In the genomic region with DNA sequence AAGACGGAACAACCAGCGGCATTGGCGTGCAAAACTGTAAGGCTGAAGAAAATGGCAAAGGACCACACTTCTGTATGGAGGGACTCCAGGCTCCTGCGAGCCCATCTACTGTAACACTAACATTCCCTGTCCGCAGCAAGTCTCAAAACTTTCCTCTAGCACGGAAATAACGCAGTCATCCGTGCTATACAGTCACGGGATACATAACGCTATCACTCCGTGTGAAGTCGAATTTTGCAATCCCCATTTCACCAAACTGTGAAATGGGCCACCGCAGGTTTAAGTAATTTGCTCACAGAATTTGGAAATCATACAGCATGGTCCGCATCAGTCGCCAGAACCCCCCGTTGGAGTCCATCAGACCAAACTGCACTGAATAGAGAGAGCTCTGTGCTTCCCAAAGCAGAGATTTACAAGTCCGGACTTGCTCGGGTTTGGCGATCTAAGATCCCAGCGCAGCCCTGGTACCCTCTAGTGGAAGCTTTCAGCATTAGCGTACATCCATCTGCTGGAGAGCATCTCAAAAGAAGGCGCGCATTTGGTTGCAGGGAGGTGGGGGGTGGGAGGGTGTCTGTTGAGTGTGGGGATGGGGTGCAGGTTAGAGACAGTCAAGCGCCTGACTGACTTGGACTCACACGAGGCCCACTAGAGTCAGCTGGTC, we compare ENCODE assay signal across 8 mouse cellular contexts. TPM values are rescaled to one million over a fixed set of nuclear protein-coding genes. Genes with fewer than 3 reads are reported as not detected.
DNase-seq lines count a peak whose midpoint lies in the region; ATAC-seq and TF ChIP-seq lines count a peak whose summit lies in the region.

No protein-coding gene starts in this region.

- no peaks in the 10 kb centered on the region for H3K36me3 ChIP-seq in forebrain, postnatal 0 days (ENCODE audit: insufficient read depth)
- H3K36me3 ChIP-seq in lung, embryonic 15.5 days: no peaks in the 10 kb centered on the region

- no peak overlapping the region for H3K27ac ChIP-seq in forebrain, postnatal 0 days (ENCODE audit: low read depth, low read length)
- peak overlapping the region; percentile 85 for H3K27ac ChIP-seq in layer of hippocampus, adult 2 months
- H3K27ac ChIP-seq in lung, embryonic 15.5 days: peak overlapping the region; percentile 89
- H3K27ac ChIP-seq in olfactory bulb, adult 2 months (ENCODE audit: insufficient read depth, low read depth, low read length): peak overlapping the region; percentile 67

- WGBS in forebrain, postnatal 0 days: under 1% methylated on average over 25 of the region's 25 CpGs
- WGBS in lung, embryonic 15.5 days: under 1% methylated on average over 25 of the region's 25 CpGs
- WGBS in olfactory bulb, adult 2 months: 0% methylated on average over 25 of the region's 25 CpGs

- TF ChIP-seq POLR2A in olfactory bulb, adult 2 months (IDR thresholded peaks at IDR 0.05; ENCODE audit: insufficient read depth, low read depth, low read length): no peak

- peak; percentile 85; the same call in 1 of the 2 replicates for ATAC-seq in cerebellum, adult (ENCODE audit: insufficient number of reproducible peaks, low FRiP score, low TSS enrichment)
- peak; percentile 85 for ATAC-seq in forebrain, postnatal 0 days
- peak; percentile 80 for ATAC-seq in lung, embryonic 15.5 days (ENCODE audit: borderline replicate concordance, extremely low read depth, low FRiP score, low TSS enrichment)

- peak; percentile 98 for DNase-seq in ES-CJ7 (ENCODE audit: low read depth, low spot score)
- peak; percentile 86 for DNase-seq in forebrain, postnatal 0 days
- peak; percentile 83 for DNase-seq in heart, postnatal 4 days
- DNase-seq in layer of hippocampus, adult 2 months (ENCODE audit: low spot score in 2 of 2): peak; percentile 74 to 79
- peak; percentile 70 for DNase-seq in thymus, postnatal 14 days

- peak overlapping the region; percentile 45 for H3K9ac ChIP-seq in forebrain, postnatal 0 days
- peak overlapping the region; percentile 41 for H3K9ac ChIP-seq in lung, embryonic 15.5 days

- peak overlapping the region; percentile 37 for H3K4me3 ChIP-seq in forebrain, postnatal 0 days (ENCODE audit: low read depth, low read length)
- H3K4me3 ChIP-seq in layer of hippocampus, adult 2 months: peak overlapping the region; percentile 57
- peak overlapping the region; percentile 46 for H3K4me3 ChIP-seq in lung, embryonic 15.5 days
- peak overlapping the region; percentile 37 for H3K4me3 ChIP-seq in olfactory bulb, adult 2 months (ENCODE audit: insufficient read depth, low read depth, low read length)

- peak overlapping the region; percentile 64 for H3K4me2 ChIP-seq in forebrain, postnatal 0 days (ENCODE audit: low read depth)
- H3K4me2 ChIP-seq in lung, embryonic 15.5 days: peak overlapping the region; percentile 84

- H3K4me1 ChIP-seq in forebrain, postnatal 0 days (ENCODE audit: insufficient read depth): peaks cover 5% of the 10 kb centered on the region
- H3K4me1 ChIP-seq in lung, embryonic 15.5 days: peaks cover 16% of the 10 kb centered on the region
- H3K4me1 ChIP-seq in olfactory bulb, adult 2 months (ENCODE audit: control insufficient read depth, insufficient read depth, low read length): peaks cover 20% of the 10 kb centered on the region

- peak; percentile 90 for TF ChIP-seq CTCF in forebrain, postnatal 0 days (IDR thresholded peaks at IDR 0.05; ENCODE audit: low read depth)
- peak; percentile 83 for TF ChIP-seq CTCF in layer of hippocampus, adult 2 months (conservative IDR thresholded peaks at IDR 0.05)
- peak; percentile 73 for TF ChIP-seq CTCF in olfactory bulb, adult 2 months (IDR thresholded peaks at IDR 0.05; ENCODE audit: insufficient read depth, low read depth, low read length)

- no peaks in the 10 kb centered on the region for H3K27me3 ChIP-seq in forebrain, postnatal 0 days (ENCODE audit: insufficient read depth, low read length)
- H3K27me3 ChIP-seq in lung, embryonic 15.5 days: no peaks in the 10 kb centered on the region

- no peaks in the 10 kb centered on the region for H3K9me3 ChIP-seq in forebrain, postnatal 0 days (ENCODE audit: low read length)
- H3K9me3 ChIP-seq in lung, embryonic 15.5 days: no peaks in the 10 kb centered on the region

RNA-seq across cellular contexts. Expression of gene Mrpl45, which starts 5.5 kb away (rescaled TPM):
- 29.0 and 34.9 TPM in 2 replicates for total RNA-seq in forebrain, postnatal 0 days (2014; rRNA removed)
- polyA plus RNA-seq in forebrain, postnatal 0 days (2015; fragmentation: Nextera tagmentation; extraction: Ambion mirVana): 33.3 and 37.7 TPM in 2 replicates
- total RNA-seq in heart, postnatal 4 days (2021): 10 to 100 TPM; 45.1 to 47.3 TPM
- 10 to 100 TPM; 24.9 to 30.3 TPM for total RNA-seq in layer of hippocampus, adult 2 months (2021)
- polyA plus RNA-seq in lung, embryonic 15.5 days (2015; fragmentation: Nextera tagmentation; extraction: Ambion mirVana): 44.6 and 47.9 TPM in 2 replicates
- polyA plus RNA-seq in olfactory bulb, adult 2 months (2012; ENCODE audit: insufficient read depth, insufficient read length, low replicate concordance, missing spikeins): not detected in 2 replicates

RNA-seq across cellular contexts. Expression of gene Npepps, which starts 29.6 kb away (rescaled TPM):
- total RNA-seq in forebrain, postnatal 0 days (2014; rRNA removed): 66.5 and 98.7 TPM in 2 replicates
- polyA plus RNA-seq in forebrain, postnatal 0 days (2015; fragmentation: Nextera tagmentation; extraction: Ambion mirVana): 62.5 and 92.1 TPM in 2 replicates
- 10 to 100 TPM; 85.9 to 97.2 TPM for total RNA-seq in heart, postnatal 4 days (2021)
- total RNA-seq in layer of hippocampus, adult 2 months (2021): 100 to 1,000 TPM; 142 to 151 TPM
- polyA plus RNA-seq in lung, embryonic 15.5 days (2015; fragmentation: Nextera tagmentation; extraction: Ambion mirVana): 73.6 and 76.0 TPM in 2 replicates
- 421 TPM in 1 of 2 replicates, not detected in the other for polyA plus RNA-seq in olfactory bulb, adult 2 months (2012; ENCODE audit: insufficient read depth, insufficient read length, low replicate concordance, missing spikeins)

RNA-seq across cellular contexts. Expression of gene Gpr179, which starts 41.8 kb away (rescaled TPM):
- 0.46 and 0.62 TPM in 2 replicates for total RNA-seq in forebrain, postnatal 0 days (2014; rRNA removed)
- polyA plus RNA-seq in forebrain, postnatal 0 days (2015; fragmentation: Nextera tagmentation; extraction: Ambion mirVana): 0.21 and 0.45 TPM in 2 replicates
- under 1 TPM; 0.05 to 0.17 TPM for total RNA-seq in heart, postnatal 4 days (2021)
- total RNA-seq in layer of hippocampus, adult 2 months (2021): under 1 TPM; 0.20 to 0.33 TPM
- 0.07 and 0.16 TPM in 2 replicates for polyA plus RNA-seq in lung, embryonic 15.5 days (2015; fragmentation: Nextera tagmentation; extraction: Ambion mirVana)
- not detected in 2 replicates for polyA plus RNA-seq in olfactory bulb, adult 2 months (2012; ENCODE audit: insufficient read depth, insufficient read length, low replicate concordance, missing spikeins)

RNA-seq across cellular contexts. Expression of gene Socs7, which starts 52.3 kb away (rescaled TPM):
- 54.9 and 64.3 TPM in 2 replicates for total RNA-seq in forebrain, postnatal 0 days (2014; rRNA removed)
- 5.3 and 6.4 TPM in 2 replicates for polyA plus RNA-seq in forebrain, postnatal 0 days (2015; fragmentation: Nextera tagmentation; extraction: Ambion mirVana)
- total RNA-seq in heart, postnatal 4 days (2021): 10 to 100 TPM; 24.2 to 28.9 TPM
- total RNA-seq in layer of hippocampus, adult 2 months (2021): 10 to 100 TPM; 79.5 to 79.7 TPM
- 3.4 and 3.6 TPM in 2 replicates for polyA plus RNA-seq in lung, embryonic 15.5 days (2015; fragmentation: Nextera tagmentation; extraction: Ambion mirVana)
- not detected in 2 replicates for polyA plus RNA-seq in olfactory bulb, adult 2 months (2012; ENCODE audit: insufficient read depth, insufficient read length, low replicate concordance, missing spikeins)
